22 mouse cellular contexts compared by ENCODE assay signal in the genomic region with DNA sequence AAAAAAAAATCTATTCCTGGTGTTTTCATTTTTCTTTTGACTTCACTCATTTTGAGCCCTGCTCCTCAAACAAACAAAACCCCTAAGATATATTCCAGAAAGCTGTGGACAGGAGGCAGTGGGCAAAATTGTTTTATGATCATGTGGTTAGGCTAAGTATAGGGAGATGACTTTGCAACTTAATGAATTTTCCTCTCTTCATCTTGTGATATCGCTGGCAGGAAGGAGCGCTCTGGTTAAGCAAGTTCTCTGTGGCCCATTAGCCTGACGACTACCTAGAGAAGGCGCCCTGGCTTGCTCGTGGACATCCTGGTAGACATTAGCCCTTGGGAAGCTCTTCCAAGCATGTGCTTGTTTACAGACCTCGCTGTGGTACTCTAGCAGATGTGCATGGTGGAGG.
"Had no signal": no experiment of that assay in that cellular context is flagged by ENCODE, and none has a peak within 500 bp of the region (broad histone marks: within the 10 kb centered on the region; RNA-seq: fewer than 3 reads in every experiment).

No protein-coding gene starts in this region.

- H3K4me1 ChIP-seq: heart, embryonic 10.5 days; heart, embryonic 12.5 days; hindbrain, embryonic 13.5 days; hindbrain, embryonic 15.5 days; kidney, embryonic 15.5 days; limb, embryonic 13.5 days; limb, embryonic 15.5 days had no signal

- H3K4me3 ChIP-seq: heart, embryonic 10.5 days; heart, embryonic 12.5 days; hindbrain, embryonic 13.5 days; hindbrain, embryonic 15.5 days; kidney, embryonic 15.5 days; limb, embryonic 13.5 days; limb, embryonic 15.5 days had no signal

- H3K36me3 ChIP-seq: heart, embryonic 10.5 days; heart, embryonic 12.5 days; hindbrain, embryonic 13.5 days; hindbrain, embryonic 15.5 days; kidney, embryonic 15.5 days; limb, embryonic 13.5 days; limb, embryonic 15.5 days had no signal

- H3K9ac ChIP-seq: forebrain, postnatal 0 days; heart, embryonic 12.5 days; hindbrain, embryonic 13.5 days; hindbrain, embryonic 15.5 days; kidney, embryonic 15.5 days; limb, embryonic 13.5 days; limb, embryonic 15.5 days had no signal

- H3K9me3 ChIP-seq: heart, embryonic 10.5 days; heart, embryonic 12.5 days; hindbrain, embryonic 13.5 days; hindbrain, embryonic 15.5 days; kidney, embryonic 15.5 days; limb, embryonic 13.5 days; limb, embryonic 15.5 days had no signal

- DNase-seq: forebrain, postnatal 0 days; gastrocnemius, postnatal 14 days; heart, adult 18-20 months; heart, postnatal 10 days; heart, postnatal 4 days; kidney, adult 11 months; kidney, adult 2 months; kidney, adult 9 months; kidney, postnatal 14 days; kidney, postnatal 36 days; layer of hippocampus, adult 9-11 months; layer of hippocampus, postnatal 36 days had no signal

- H3K27me3 ChIP-seq: heart, embryonic 12.5 days; hindbrain, embryonic 15.5 days had no signal

- H3K4me2 ChIP-seq: heart, embryonic 12.5 days; hindbrain, embryonic 13.5 days; hindbrain, embryonic 15.5 days; kidney, embryonic 15.5 days; limb, embryonic 13.5 days; limb, embryonic 15.5 days had no signal

- ATAC-seq: forebrain, postnatal 0 days; hindbrain, postnatal 0 days; intestine, embryonic 16.5 days had no signal

- H3K27ac ChIP-seq: heart, embryonic 10.5 days; hindbrain, embryonic 13.5 days; hindbrain, embryonic 15.5 days; hindbrain, postnatal 0 days; kidney, embryonic 15.5 days; kidney, postnatal 0 days; limb, embryonic 13.5 days; limb, embryonic 15.5 days had no signal
